Mouse (Mus musculus) CH12.LX (cell line): ENCODE data around the gene Gm9044. TPM values are rescaled to one million over a fixed set of nuclear protein-coding genes. Genes with fewer than 3 reads are reported as not detected.
"Not testable (repeated sequence)": the region's sequence is repeated elsewhere in the genome, so short reads cannot be mapped to it uniquely, and the experiment has no call there.

Experiments used
- DNase-seq: peaks from one replicate; pipeline ENCODE4 v3.0.0-alpha.2; 2013; ENCODE audit errors: extremely low read depth
- H3K27ac ChIP-seq: 2 replicates; pipeline ENCODE4 v1.5.1; 2012; ENCODE audit warnings: low read depth, mild to moderate bottlenecking, control low read depth, moderate library complexity; ENCODE audit not compliant: insufficient read depth
- H3K27me3 ChIP-seq: replicated peaks from 2 replicates; pipeline ENCODE3; 2012; ENCODE audit warnings: inconsistent platforms
- H3K36me3 ChIP-seq, 2 experiments: replicated peaks in 1 of 2; 2 replicates each; pipeline versions ENCODE3 to v1.6.1; 2012; ENCODE audit warnings: inconsistent platforms in 1 of 2, low read length in 1 of 2, mild to moderate bottlenecking in 1 of 2, mixed read lengths in 1 of 2, moderate library complexity in 1 of 2; ENCODE audit not compliant: control insufficient read depth in 1 of 2, insufficient read depth in 1 of 2
- H3K4me1 ChIP-seq, 2 experiments: 2 replicates each; pipeline ENCODE4 v1.6.1; 2012; ENCODE audit warnings: inconsistent platforms in 1 of 2, moderate library complexity in 1 of 2; ENCODE audit not compliant: insufficient read depth in 2 of 2, control insufficient read depth in 1 of 2
- H3K4me2 ChIP-seq: 2 replicates; pipeline ENCODE4 v1.6.1; 2012; ENCODE audit warnings: low read depth, mild to moderate bottlenecking, control low read depth; ENCODE audit not compliant: poor library complexity, insufficient read depth, severe bottlenecking
- H3K4me3 ChIP-seq, 3 experiments: fragments of 150-350 bp in 1 of 3; sonication (generic) in 1 of 3; replicated peaks in 1 of 3; 2 replicates each; pipeline versions ENCODE3 to v1.5.1; 2011 to 2012; ENCODE audit warnings: low read depth in 2 of 3, low read length in 2 of 3, mild to moderate bottlenecking in 2 of 3, moderate library complexity in 2 of 3, control low read depth in 1 of 3, improper control_type of control experiment in 1 of 3, inconsistent platforms in 1 of 3, mixed read lengths in 1 of 3; ENCODE audit not compliant: poor library complexity in 1 of 3
- H3K79me2 ChIP-seq: replicated peaks from 2 replicates; pipeline ENCODE4 v1.6.1; 2012; ENCODE audit warnings: mild to moderate bottlenecking, moderate library complexity; ENCODE audit not compliant: control insufficient read depth, poor library complexity, insufficient read depth, severe bottlenecking; ENCODE audit errors: extremely low read depth
- H3K9ac ChIP-seq: 2 replicates; pipeline ENCODE4 v1.6.1; 2012; ENCODE audit warnings: low read depth, mild to moderate bottlenecking, control low read depth, moderate library complexity; ENCODE audit not compliant: insufficient read depth
- H3K9me3 ChIP-seq: replicated peaks from 2 replicates; pipeline ENCODE3; 2012; ENCODE audit warnings: low read length, inconsistent platforms, mixed read lengths
- dilution Hi-C: fragments of 300-500 bp; cut with MboI; formaldehyde crosslinking; loops from 2 replicates; pipeline ENCODE4 v1.14.3; 2020; ENCODE audit warnings: low sequenced_read_pairs; ENCODE audit not compliant: extremely low pct_unique_long_range_greater_than_20kb, extremely low pct_ligation_motif_present
- in situ Hi-C: fragments of 300-500 bp; cut with MboI; formaldehyde crosslinking; loops from 3 replicates; pipeline ENCODE4 v1.14.3; 2019; ENCODE audit warnings: low sequenced_read_pairs, low pct_ligation_motif_present, low pct_unique_long_range_greater_than_20kb, mixed read lengths
- polyA plus RNA-seq: library from polyadenylated mRNA; unstranded; fragments of >175 nt; gene quantifications from 2 replicates; pipeline ENCODE4 v1.2.1, GENCODE M21; 2012; ENCODE audit warnings: low read depth; ENCODE audit not compliant: insufficient read length
- total RNA-seq, 2 experiments: library from RNA; depleted of rRNA; stranded (reverse); fragments of 300-350 nt in 1 of 2; fragments of >200 nt in 1 of 2; gene quantifications; 2 replicates each; pipeline ENCODE4 v1.2.3; 2012 to 2014

Gene Gm9044
- total and polyA plus RNA-seq, 3 experiments = not detected

DNA sequence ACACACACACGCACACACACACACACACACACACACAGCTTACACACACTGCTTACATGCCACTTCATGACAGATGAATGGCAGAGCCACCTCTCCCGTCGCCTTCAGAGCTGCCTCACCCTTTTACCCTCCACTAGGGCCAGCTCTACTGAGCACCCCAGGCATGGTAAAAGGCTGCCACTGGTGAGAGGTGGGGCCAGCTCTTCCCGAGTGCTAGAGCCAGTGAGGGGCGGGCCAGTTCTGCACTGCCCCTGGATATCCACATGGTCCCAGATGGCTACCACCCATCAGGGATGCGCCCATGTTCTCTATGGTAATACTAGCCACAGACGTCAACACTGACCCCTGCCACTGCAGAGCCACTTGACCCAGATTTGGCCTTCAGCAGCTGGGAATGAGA lies 49.6 kb downstream of the Gm9044 start:
- H3K9me3 ChIP-seq, DNase-seq, in situ Hi-C loops, H3K27ac ChIP-seq, H3K9ac ChIP-seq, H3K36me3 ChIP-seq, H3K27me3 ChIP-seq, H3K79me2 ChIP-seq, dilution Hi-C loops, H3K4me1 ChIP-seq, H3K4me3 ChIP-seq, H3K4me2 ChIP-seq: not testable (repeated sequence)

Other genes starting within 250 kb of the Gm9044 start
- 6.8 and 7.7 TPM in 2 replicates for gene Mdm1, start 190.6 kb downstream of the Gm9044 start, total RNA-seq (2012; rRNA removed)
- gene Mdm1, start 190.6 kb downstream of the Gm9044 start, total RNA-seq (2014; rRNA removed) = 10.4 and 12.6 TPM in 2 replicates
- 9.7 and 10.8 TPM in 2 replicates for gene Mdm1, start 190.6 kb downstream of the Gm9044 start, polyA plus RNA-seq
- not detected in 2 replicates for gene Il22, start 127.5 kb downstream of the Gm9044 start, total RNA-seq (2012; rRNA removed)
- not detected in 2 replicates for gene Il22, start 127.5 kb downstream of the Gm9044 start, total RNA-seq (2014; rRNA removed)
- not detected in 2 replicates for gene Il22, start 127.5 kb downstream of the Gm9044 start, polyA plus RNA-seq
- 0.04 TPM in 1 of 2 replicates, not detected in the other for gene Gm32717, start 91.6 kb downstream of the Gm9044 start, total RNA-seq (2012; rRNA removed)
- gene Gm32717, start 91.6 kb downstream of the Gm9044 start, total RNA-seq (2014; rRNA removed) = 0.21 and 0.22 TPM in 2 replicates
- gene Gm32717, start 91.6 kb downstream of the Gm9044 start, polyA plus RNA-seq = not detected in 2 replicates
- gene Gm32802, start 73.7 kb downstream of the Gm9044 start, total RNA-seq (2012; rRNA removed) = 0.04 TPM in 1 of 2 replicates, not detected in the other
- 0.21 and 0.22 TPM in 2 replicates for gene Gm32802, start 73.7 kb downstream of the Gm9044 start, total RNA-seq (2014; rRNA removed)
- not detected in 2 replicates for gene Gm32802, start 73.7 kb downstream of the Gm9044 start, polyA plus RNA-seq
- not detected in 2 replicates for gene Iltifb, start 37.4 kb downstream of the Gm9044 start, total RNA-seq (2012; rRNA removed)
- gene Iltifb, start 37.4 kb downstream of the Gm9044 start, total RNA-seq (2014; rRNA removed) = not detected in 2 replicates
- gene Iltifb, start 37.4 kb downstream of the Gm9044 start, polyA plus RNA-seq = not detected in 2 replicates
- gene Gm9040, start 5.4 kb downstream of the Gm9044 start, total RNA-seq (2012; rRNA removed) = not detected in 2 replicates
- not detected in 2 replicates for gene Gm9040, start 5.4 kb downstream of the Gm9044 start, total RNA-seq (2014; rRNA removed)
- gene Gm9040, start 5.4 kb downstream of the Gm9044 start, polyA plus RNA-seq = not detected in 2 replicates
- 0.08 and 0.13 TPM in 2 replicates for gene Gm9045, start 5.4 kb upstream of the Gm9044 start, total RNA-seq (2012; rRNA removed)
- gene Gm9045, start 5.4 kb upstream of the Gm9044 start, total RNA-seq (2014; rRNA removed) = 0.27 and 0.34 TPM in 2 replicates
- not detected in 2 replicates for gene Gm9045, start 5.4 kb upstream of the Gm9044 start, polyA plus RNA-seq
- not detected in 2 replicates for gene Gm9046, start 10.8 kb upstream of the Gm9044 start, total RNA-seq (2012; rRNA removed)
- not detected in 2 replicates for gene Gm9046, start 10.8 kb upstream of the Gm9044 start, total RNA-seq (2014; rRNA removed)
- gene Gm9046, start 10.8 kb upstream of the Gm9044 start, polyA plus RNA-seq = not detected in 2 replicates
- gene Gm9048, start 16.3 kb upstream of the Gm9044 start, total RNA-seq (2012; rRNA removed) = not detected in 2 replicates
- not detected in 2 replicates for gene Gm9048, start 16.3 kb upstream of the Gm9044 start, total RNA-seq (2014; rRNA removed)
- gene Gm9048, start 16.3 kb upstream of the Gm9044 start, polyA plus RNA-seq = not detected in 2 replicates
- gene Gm9049, start 21.7 kb upstream of the Gm9044 start, total RNA-seq (2012; rRNA removed) = 0.08 and 0.13 TPM in 2 replicates
- 0.27 and 0.34 TPM in 2 replicates for gene Gm9049, start 21.7 kb upstream of the Gm9044 start, total RNA-seq (2014; rRNA removed)
- not detected in 2 replicates for gene Gm9049, start 21.7 kb upstream of the Gm9044 start, polyA plus RNA-seq
- gene Ifng, start 108.6 kb upstream of the Gm9044 start, total RNA-seq (2012; rRNA removed) = not detected in 2 replicates
- gene Ifng, start 108.6 kb upstream of the Gm9044 start, total RNA-seq (2014; rRNA removed) = 0.27 TPM in 1 of 2 replicates, not detected in the other
- gene Ifng, start 108.6 kb upstream of the Gm9044 start, polyA plus RNA-seq = not detected in 2 replicates